Mouse (Mus musculus) thymus, postnatal 14 days (tissue): ENCODE measurements at regions not wholly inside any gene's neighbourhood (a gene's known extent, or its start where the extent isn't known, plus 50 kb on each side); places are given as distances from the start of the nearest gene placed in this dataset.

ENCODE experiments used
- DNase-seq: peaks from one replicate; pipeline ENCODE4 v3.0.0; 2021

DNA sequence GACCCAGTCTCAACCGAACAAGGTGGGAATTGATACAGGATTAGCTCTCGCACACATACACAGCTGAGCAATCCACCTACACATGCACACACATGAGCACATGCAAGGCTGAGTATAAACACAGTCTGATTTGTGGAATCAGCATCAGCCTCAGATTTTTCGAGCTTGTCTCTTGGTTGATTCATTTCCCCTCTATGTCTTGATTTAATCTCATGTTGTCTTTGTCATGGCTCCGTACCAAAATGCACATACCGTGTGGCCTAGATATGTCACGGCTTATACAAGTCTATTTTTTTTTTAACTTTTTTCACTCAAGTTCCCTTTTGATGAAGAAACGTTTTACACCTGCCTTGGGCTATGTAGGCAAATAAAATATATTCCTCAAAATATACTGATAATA is 88.6 kb upstream of the Mycn start:
- no peak for DNase-seq

GRCm38 (mm10) chr12:13028086-13028485 is 86.4 kb upstream of the Mycn start:
- no peak for DNase-seq

DNA sequence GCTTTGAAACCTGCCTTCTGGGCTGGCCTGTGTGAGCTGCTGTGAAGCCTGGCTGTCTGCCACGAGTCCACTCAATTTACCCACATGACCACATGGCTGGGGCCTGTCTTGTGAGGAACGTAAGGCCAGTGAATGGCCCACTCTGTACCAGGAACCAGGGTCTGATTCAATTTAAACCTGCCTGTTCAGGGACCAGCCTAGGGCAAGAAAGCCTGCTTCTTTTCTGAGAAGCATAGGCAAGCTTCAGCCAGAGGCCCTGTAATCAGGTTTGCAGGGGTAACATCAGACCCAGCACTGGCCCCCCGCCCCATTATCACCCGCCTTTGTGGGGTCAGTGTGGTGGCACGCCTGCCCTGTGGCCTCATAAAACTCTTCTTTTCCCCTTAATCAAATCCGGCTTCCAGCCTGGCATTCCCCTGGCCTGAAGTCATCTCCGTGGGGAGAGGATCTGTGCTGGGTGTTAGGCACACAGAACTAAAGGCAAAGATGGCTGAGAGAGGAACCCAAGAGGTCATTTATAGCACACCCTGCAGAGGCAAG is 84.4 kb upstream of the Mycn start:
- DNase-seq: no peak

- no peak for DNase-seq
Observed at GRCm38 (mm10) chr12:13024215-13024841, 82.6 kb upstream of the Mycn start.

- DNase-seq: no peak
Observed at GRCm38 (mm10) chr12:13011023-13011761, 69.5 kb upstream of the Mycn start.

DNA sequence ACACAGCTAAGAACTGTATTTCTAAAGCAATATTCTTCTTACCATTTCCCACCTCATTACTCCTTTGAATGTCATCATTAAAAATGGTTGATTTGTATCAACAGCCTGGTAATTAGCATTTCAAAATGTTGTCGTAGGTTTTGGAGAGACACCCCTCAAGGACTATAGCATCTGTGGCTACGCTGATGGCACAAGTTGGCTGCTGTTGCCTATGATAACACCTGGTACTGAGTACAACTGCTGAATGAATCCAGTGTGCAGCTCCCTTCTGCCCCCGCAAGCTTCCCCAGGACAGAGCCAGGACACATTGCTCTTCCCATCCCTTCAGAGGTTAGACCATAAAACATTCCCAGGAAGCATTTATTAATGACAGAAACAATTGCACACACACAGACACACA is 68.7 kb upstream of the Mycn start:
- DNase-seq: no peak

DNA sequence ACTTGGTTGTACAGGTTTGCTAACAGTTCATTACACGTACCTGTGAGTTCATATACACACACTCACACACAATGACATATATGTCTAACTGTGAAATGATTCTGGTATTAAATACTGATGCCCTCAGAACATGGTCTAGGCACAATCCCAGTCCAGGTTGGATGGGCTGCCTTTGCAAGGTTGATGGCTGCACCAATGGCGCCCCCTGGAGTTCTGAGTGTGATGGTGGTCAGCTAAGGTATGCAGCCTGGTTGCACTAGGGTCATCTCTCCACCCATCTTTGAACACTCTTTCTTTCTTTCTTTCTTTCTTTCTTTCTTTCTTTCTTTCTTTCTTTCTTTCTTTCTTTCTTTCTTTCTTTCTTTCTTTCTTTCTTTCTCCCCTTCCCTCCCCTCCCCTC is 67.8 kb upstream of the Mycn start:
- DNase-seq: peak; percentile 26

GRCm38 (mm10) chr12:13002703-13003102 is 61.0 kb upstream of the Mycn start:
- DNase-seq: no peak

DNA sequence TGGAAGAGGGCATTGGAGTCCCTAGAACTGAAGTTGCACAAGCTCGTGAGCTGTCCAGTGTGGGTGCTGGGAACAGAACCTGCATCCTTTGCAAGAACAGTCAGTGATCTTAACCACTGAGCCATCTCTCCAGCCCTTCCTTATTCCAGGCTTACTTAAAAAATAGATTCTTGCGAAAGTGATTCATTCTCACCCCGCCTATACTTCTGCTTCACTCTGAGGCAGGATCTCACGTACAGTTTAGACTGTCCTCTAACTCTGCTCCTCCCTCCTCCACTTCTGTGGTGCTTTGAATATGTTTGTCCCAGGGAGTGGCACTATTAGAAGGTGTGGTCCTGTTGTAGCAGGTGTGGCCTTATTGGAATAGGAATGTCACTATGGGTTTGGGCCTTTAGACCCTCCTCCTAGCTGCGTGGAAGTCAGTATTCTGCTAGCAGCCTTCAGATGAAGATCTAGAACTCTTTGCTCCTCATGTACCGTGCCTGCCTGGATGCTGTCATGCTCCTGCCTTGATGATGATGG is 60.4 kb upstream of the Mycn start:
- no peak for DNase-seq

DNA sequence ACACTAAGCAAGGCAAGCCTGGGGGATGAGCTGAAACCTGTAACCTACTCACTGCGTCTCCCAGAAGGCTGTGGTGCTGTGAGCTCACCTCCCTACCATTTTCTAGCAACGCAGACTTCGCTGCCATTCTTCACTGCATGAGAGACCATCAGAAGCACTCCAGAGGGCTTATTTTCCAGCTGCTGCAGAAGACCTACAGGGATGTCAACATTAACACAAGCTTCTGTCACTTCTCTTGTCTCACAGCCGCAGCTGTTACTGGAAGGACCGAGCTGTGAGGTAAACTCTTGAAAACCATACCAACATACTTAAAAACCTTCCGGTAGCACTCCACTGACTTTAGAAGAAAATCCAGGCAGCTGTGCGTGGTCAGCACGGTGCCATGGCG is 54.3 kb upstream of the Mycn start:
- DNase-seq: no peak

DNA sequence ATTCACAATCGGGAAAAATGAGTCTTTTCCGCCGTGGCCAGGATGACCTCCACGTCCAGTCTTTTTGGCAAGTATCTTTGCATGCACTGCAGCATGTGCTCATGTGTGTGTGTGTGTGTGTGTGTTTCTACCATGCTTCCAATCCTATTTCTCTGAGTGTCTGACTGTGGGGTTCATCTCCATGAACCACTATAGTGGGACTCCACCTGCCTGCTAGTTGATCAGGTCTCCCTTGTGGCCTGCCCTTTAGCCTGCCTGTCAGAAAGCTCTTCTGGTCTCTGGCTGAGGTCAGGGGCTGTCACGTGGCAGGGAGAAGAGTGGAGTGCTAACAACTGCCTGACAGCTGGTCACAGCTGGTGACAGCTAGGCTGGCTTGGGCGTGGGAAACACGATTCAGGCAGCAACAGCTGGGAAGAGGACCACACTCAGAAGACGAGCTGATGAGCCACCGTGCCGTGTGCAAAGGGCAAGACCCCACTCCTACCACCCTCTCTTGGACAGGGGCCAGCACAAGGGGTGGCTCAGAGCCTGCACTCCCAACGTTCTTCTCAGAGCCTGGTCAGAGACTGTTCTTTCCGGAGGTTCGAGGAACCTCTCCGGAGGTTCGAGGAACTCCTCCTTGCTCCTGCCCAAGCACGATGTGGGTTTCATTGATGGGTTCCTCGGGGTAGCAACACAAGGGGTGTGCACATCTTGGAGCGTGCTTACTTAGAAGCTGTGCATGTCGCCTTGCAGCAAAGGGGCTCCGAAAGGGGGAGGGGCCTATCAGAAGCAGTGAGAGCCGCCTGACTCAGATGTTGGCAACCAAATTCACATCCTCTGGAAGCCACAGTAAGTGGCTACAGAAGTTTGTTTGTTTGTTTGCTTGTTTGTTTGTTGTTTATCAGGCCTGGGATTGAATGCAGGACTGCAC is 53.6 kb upstream of the Mycn start:
- DNase-seq: no peak

DNA sequence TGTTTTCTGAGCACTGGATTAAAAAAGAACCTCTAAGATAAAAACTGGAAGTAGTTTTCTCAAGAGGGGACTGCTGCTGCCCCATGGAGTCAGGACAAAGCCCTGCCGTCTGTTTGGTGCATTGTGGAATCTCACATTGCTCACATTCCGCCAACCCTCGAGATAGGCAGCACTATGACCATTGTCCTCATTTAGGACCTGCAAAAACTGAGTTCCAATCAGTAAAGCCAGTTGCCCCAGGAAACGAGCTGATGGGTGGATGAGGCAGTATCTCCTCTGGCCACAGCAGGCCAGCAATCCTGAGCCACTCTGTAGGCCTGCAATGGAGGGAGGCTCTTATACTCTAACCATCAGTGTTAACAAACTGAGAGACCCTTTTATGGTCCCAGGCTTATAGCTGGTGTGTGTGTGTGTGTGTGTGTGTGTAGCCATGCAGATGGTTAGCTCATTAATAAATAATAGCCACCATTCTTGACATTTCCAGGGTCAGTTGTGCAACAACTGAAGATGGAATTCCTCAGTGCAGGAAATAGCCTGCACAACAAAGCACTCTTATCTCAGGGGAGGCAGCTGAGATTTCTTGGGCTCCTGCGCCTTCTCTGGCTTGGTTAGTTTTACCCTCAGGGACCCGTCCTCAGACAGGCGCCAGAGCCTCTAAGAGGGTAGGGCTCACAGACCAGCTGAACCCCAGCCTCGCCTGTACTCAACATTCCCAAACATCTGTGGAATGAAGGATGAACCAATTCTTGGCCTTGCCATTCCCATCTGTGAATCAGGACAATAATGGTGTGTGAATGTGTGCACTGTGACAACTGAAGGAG is 52.4 kb upstream of the Mycn start:
- DNase-seq: no peak
